Mouse (Mus musculus) spleen, postnatal 4 days (tissue): ENCODE measurements around the gene Ubap1l.

Experiments used
- DNase-seq, 2 experiments: peaks; one replicate each; pipeline ENCODE4 v3.0.0; 2022; ENCODE audit warnings: low spot score in 2 of 2

The Ubap1l gene

GRCm38 (mm10) chr9:65374468-65375162 lies 13.8 kb downstream of the Ubap1l start:
- no peak for DNase-seq

- DNase-seq = no peak
These were observed 14.5 kb downstream of the Ubap1l start for GRCm38 (mm10) chr9:65375163-65375934.

- DNase-seq = no peak
These were observed 20.3 kb downstream of the Ubap1l start for GRCm38 (mm10) chr9:65381017-65381590.

- no peak for DNase-seq
These were observed 21.4 kb downstream of the Ubap1l start for GRCm38 (mm10) chr9:65382031-65382750.

- no peak for DNase-seq
These were observed 21.9 kb downstream of the Ubap1l start for GRCm38 (mm10) chr9:65382751-65383097.

- no peak for DNase-seq
These were observed 23.4 kb downstream of the Ubap1l start for GRCm38 (mm10) chr9:65384276-65384675.

- no peak for DNase-seq
These were observed 25.7 kb downstream of the Ubap1l start for GRCm38 (mm10) chr9:65386373-65387140.

- no peak for DNase-seq
These were observed 30.1 kb downstream of the Ubap1l start for GRCm38 (mm10) chr9:65390752-65391612.

- DNase-seq = no peak
These were observed 30.7 kb downstream of the Ubap1l start, which contains the start of gene Kbtbd13 for GRCm38 (mm10) chr9:65391613-65391964. TSS of gene Kbtbd13 (minus strand) at chr9:65391652.

- DNase-seq = peak; percentile 52 to 82
These were observed 32.0 kb downstream of the Ubap1l start for GRCm38 (mm10) chr9:65392638-65393364.

- DNase-seq = no peak
These were observed 32.8 kb downstream of the Ubap1l start for GRCm38 (mm10) chr9:65393606-65394005.

- DNase-seq = no peak
These were observed 33.5 kb downstream of the Ubap1l start for GRCm38 (mm10) chr9:65394360-65394759.

GRCm38 (mm10) chr9:65398279-65398678 lies 37.4 kb downstream of the Ubap1l start, which contains the start of gene Rasl12:
TSS of gene Rasl12 (plus strand) at chr9:65398506.
- peak; percentile 41 to 70 for DNase-seq

- DNase-seq = no peak
These were observed 39.1 kb downstream of the Ubap1l start for GRCm38 (mm10) chr9:65399934-65400333.

GRCm38 (mm10) chr9:65404331-65405183 lies 43.7 kb downstream of the Ubap1l start:
- no peak for DNase-seq

GRCm38 (mm10) chr9:65405184-65405449 lies 44.3 kb downstream of the Ubap1l start:
- no peak for DNase-seq

GRCm38 (mm10) chr9:65407327-65407726 lies 46.5 kb downstream of the Ubap1l start:
- no peak for DNase-seq

- DNase-seq = no peak
These were observed 47.0 kb downstream of the Ubap1l start for GRCm38 (mm10) chr9:65407861-65408260.

- no peak for DNase-seq
These were observed 48.0 kb downstream of the Ubap1l start for GRCm38 (mm10) chr9:65408871-65409295.
